Mouse (Mus musculus): ENCODE data around the gene Srrm1. TPM values are rescaled to one million over a fixed set of nuclear protein-coding genes. Genes with fewer than 3 reads are reported as not detected.
A peak's percentile ranks its signal among the peaks of the same experiment; 100 is the strongest.

Srrm1 gene
- polyA plus RNA-seq (2012; rRNA removed): 17.1 and 21.6 TPM in 2 replicates

- TF ChIP-seq CTCF (conservative IDR thresholded peaks at IDR 0.05; ENCODE audit: insufficient read depth, insufficient read length, low read depth, low read length) (no peak), POLR2A (IDR thresholded peaks at IDR 0.05; ENCODE audit: low read depth, low read length) (peak; percentile 56)
- Histone ChIP-seq H3K36me3 (ENCODE audit: control insufficient read depth, insufficient read depth, low read length) (no peaks in the 10 kb centered on the region), H3K27me3 (replicated peaks; ENCODE audit: control insufficient read depth, insufficient read depth, low read length) (no peaks in the 10 kb centered on the region), H3K4me3 (ENCODE audit: insufficient read depth, low read depth, low read length) (peak within 1 kb of the TSS; percentile 79), H3K27ac (ENCODE audit: insufficient read depth, low read depth, low read length) (peak within 1 kb of the TSS; percentile 97), H3K4me1 (ENCODE audit: control insufficient read depth, insufficient read depth, low read length) (peaks cover 23% of the 10 kb centered on the region)
- under 1% methylated on average over 69 of the region's 69 CpGs for WGBS
- peak; percentile 99 for DNase-seq
Measured at GRCm38 (mm10) chr4:135353066-135353793, at the start of gene Srrm1. TSS of gene Srrm1 (minus strand) at chr4:135353321.

- TF ChIP-seq CTCF (conservative IDR thresholded peaks at IDR 0.05; ENCODE audit: insufficient read depth, insufficient read length, low read depth, low read length): no peak
- TF ChIP-seq POLR2A (IDR thresholded peaks at IDR 0.05; ENCODE audit: low read depth, low read length): no peak
- DNase-seq: no peak
- Histone ChIP-seq H3K27ac (ENCODE audit: insufficient read depth, low read depth, low read length) (no peak overlapping the region), H3K27me3 (replicated peaks; ENCODE audit: control insufficient read depth, insufficient read depth, low read length) (no peaks in the 10 kb centered on the region; the same call in 1 of the 2 replicates), H3K4me3 (ENCODE audit: insufficient read depth, low read depth, low read length) (no peak overlapping the region), H3K36me3 (ENCODE audit: control insufficient read depth, insufficient read depth, low read length) (no peaks in the 10 kb centered on the region), H3K4me1 (ENCODE audit: control insufficient read depth, insufficient read depth, low read length) (no peaks in the 10 kb centered on the region)
- WGBS: 45% methylated on average over 7 of the region's 7 CpGs
Measured at GRCm38 (mm10) chr4:135401881-135402280, 48.8 kb upstream of the Srrm1 start.

- no peak within 1 kb of the TSS for H3K27ac ChIP-seq (ENCODE audit: insufficient read depth, low read depth, low read length)
- H3K36me3 ChIP-seq (ENCODE audit: control insufficient read depth, insufficient read depth, low read length): no peaks in the 10 kb centered on the region
- H3K4me3 ChIP-seq (ENCODE audit: insufficient read depth, low read depth, low read length): peak within 1 kb of the TSS; percentile 25
- WGBS: 2% methylated on average over 29 of the region's 29 CpGs
- H3K4me1 ChIP-seq (ENCODE audit: control insufficient read depth, insufficient read depth, low read length): no peaks in the 10 kb centered on the region
- DNase-seq: no peak
- no peaks in the 10 kb centered on the region; the same call in 1 of the 2 replicates for H3K27me3 ChIP-seq (replicated peaks; ENCODE audit: control insufficient read depth, insufficient read depth, low read length)
- TF ChIP-seq CTCF (conservative IDR thresholded peaks at IDR 0.05; ENCODE audit: insufficient read depth, insufficient read length, low read depth, low read length) (no peak), POLR2A (IDR thresholded peaks at IDR 0.05; ENCODE audit: low read depth, low read length) (no peak)
Measured at GRCm38 (mm10) chr4:135397991-135398390, 44.9 kb upstream of the Srrm1 start, which contains the start of gene Ncmap. TSS of gene Ncmap (minus strand) at chr4:135398227.

- H3K4me3 ChIP-seq (ENCODE audit: insufficient read depth, low read depth, low read length): peak overlapping the region; percentile 25
- DNase-seq: no peak
Measured at GRCm38 (mm10) chr4:135397551-135397950, 44.4 kb upstream of the Srrm1 start.

GRCm38 (mm10) chr4:135396303-135396702 is 43.2 kb upstream of the Srrm1 start:
- H3K27ac ChIP-seq (ENCODE audit: insufficient read depth, low read depth, low read length): no peak overlapping the region
- no peaks in the 10 kb centered on the region; the same call in 1 of the 2 replicates for H3K27me3 ChIP-seq (replicated peaks; ENCODE audit: control insufficient read depth, insufficient read depth, low read length)
- 0 out of 2 replicates have a peak, but pooled peaks have one; percentile 9 for TF ChIP-seq CTCF (conservative IDR thresholded peaks at IDR 0.05; ENCODE audit: insufficient read depth, insufficient read length, low read depth, low read length)
- TF ChIP-seq POLR2A (IDR thresholded peaks at IDR 0.05; ENCODE audit: low read depth, low read length): no peak
- no peak for DNase-seq
- H3K4me3 ChIP-seq (ENCODE audit: insufficient read depth, low read depth, low read length): no peak overlapping the region
- H3K4me1 ChIP-seq (ENCODE audit: control insufficient read depth, insufficient read depth, low read length): no peaks in the 10 kb centered on the region
- no peaks in the 10 kb centered on the region for H3K36me3 ChIP-seq (ENCODE audit: control insufficient read depth, insufficient read depth, low read length)
- WGBS: 95% methylated on average over 5 of the region's 5 CpGs

More at GRCm38 (mm10) chr4:135397551-135397950, 44.4 kb upstream of the Srrm1 start:
- H3K4me1 ChIP-seq (ENCODE audit: control insufficient read depth, insufficient read depth, low read length): no peaks in the 10 kb centered on the region
- no peaks in the 10 kb centered on the region; the same call in 1 of the 2 replicates for H3K27me3 ChIP-seq (replicated peaks; ENCODE audit: control insufficient read depth, insufficient read depth, low read length)
- no peaks in the 10 kb centered on the region for H3K36me3 ChIP-seq (ENCODE audit: control insufficient read depth, insufficient read depth, low read length)
- no peak overlapping the region for H3K27ac ChIP-seq (ENCODE audit: insufficient read depth, low read depth, low read length)
- WGBS: 17% methylated on average over 16 of the region's 16 CpGs
- TF ChIP-seq POLR2A (IDR thresholded peaks at IDR 0.05; ENCODE audit: low read depth, low read length): no peak
- TF ChIP-seq CTCF (conservative IDR thresholded peaks at IDR 0.05; ENCODE audit: insufficient read depth, insufficient read length, low read depth, low read length): no peak

- Histone ChIP-seq H3K36me3 (ENCODE audit: control insufficient read depth, insufficient read depth, low read length) (no peaks in the 10 kb centered on the region), H3K27me3 (replicated peaks; ENCODE audit: control insufficient read depth, insufficient read depth, low read length) (no peaks in the 10 kb centered on the region; the same call in 1 of the 2 replicates), H3K27ac (ENCODE audit: insufficient read depth, low read depth, low read length) (no peak overlapping the region), H3K4me1 (ENCODE audit: control insufficient read depth, insufficient read depth, low read length) (no peaks in the 10 kb centered on the region), H3K4me3 (ENCODE audit: insufficient read depth, low read depth, low read length) (no peak overlapping the region)
- no peak for DNase-seq
- TF ChIP-seq CTCF (conservative IDR thresholded peaks at IDR 0.05; ENCODE audit: insufficient read depth, insufficient read length, low read depth, low read length) (no peak), POLR2A (IDR thresholded peaks at IDR 0.05; ENCODE audit: low read depth, low read length) (no peak)
- WGBS: 100% methylated on average over 4 of the region's 4 CpGs
Measured at GRCm38 (mm10) chr4:135395375-135395774, 42.3 kb upstream of the Srrm1 start.

- Histone ChIP-seq H3K4me3 (ENCODE audit: insufficient read depth, low read depth, low read length) (no peak overlapping the region), H3K36me3 (ENCODE audit: control insufficient read depth, insufficient read depth, low read length) (no peaks in the 10 kb centered on the region), H3K27ac (ENCODE audit: insufficient read depth, low read depth, low read length) (no peak overlapping the region), H3K27me3 (replicated peaks; ENCODE audit: control insufficient read depth, insufficient read depth, low read length) (no peaks in the 10 kb centered on the region; the same call in 1 of the 2 replicates), H3K4me1 (ENCODE audit: control insufficient read depth, insufficient read depth, low read length) (no peaks in the 10 kb centered on the region)
- 90% methylated on average over 7 of the region's 7 CpGs for WGBS
- TF ChIP-seq POLR2A (IDR thresholded peaks at IDR 0.05; ENCODE audit: low read depth, low read length) (no peak), CTCF (conservative IDR thresholded peaks at IDR 0.05; ENCODE audit: insufficient read depth, insufficient read length, low read depth, low read length) (no peak)
- DNase-seq: no peak
Measured at GRCm38 (mm10) chr4:135394666-135395065, 41.5 kb upstream of the Srrm1 start.

Data from kidney, adult 2 months (tissue).